Mouse (Mus musculus) lung, embryonic 16.5 days (tissue): ENCODE results near the gene Fam167b. TPM values are rescaled to one million over a fixed set of nuclear protein-coding genes. Genes with fewer than 3 reads are reported as not detected.

Experiments
- ATAC-seq: fragments of 200-750 bp; cut with Nextera tagmentation; 2 replicates; pipeline ENCODE4 v1.8.0; 2017; ENCODE audit warnings: low read depth, mild to moderate bottlenecking, moderate library complexity
- H3K27ac ChIP-seq: fragments of 300-500 bp; sonication (generic); 2 replicates; pipeline ENCODE4 v1.5.1; 2014; ENCODE audit warnings: mild to moderate bottlenecking, control low read depth, low read length
- H3K27me3 ChIP-seq: fragments of 300-500 bp; sonication (generic); 2 replicates; pipeline ENCODE4 v1.6.1; 2014; ENCODE audit warnings: low read depth, low read length, mixed read lengths; ENCODE audit not compliant: control insufficient read depth, insufficient read depth
- H3K36me3 ChIP-seq: fragments of 300-500 bp; sonication (generic); 2 replicates; pipeline ENCODE4 v1.6.1; 2014; ENCODE audit warnings: low read length; ENCODE audit not compliant: control insufficient read depth, insufficient read depth
- H3K4me1 ChIP-seq: fragments of 300-500 bp; sonication (generic); replicated peaks from 2 replicates; pipeline ENCODE4 v1.6.1; 2014; ENCODE audit warnings: low read length, mixed read lengths; ENCODE audit not compliant: control insufficient read depth, insufficient read depth
- H3K4me2 ChIP-seq: fragments of 300-500 bp; sonication (generic); 2 replicates; pipeline ENCODE4 v1.6.1; 2014; ENCODE audit warnings: low read depth, low read length, control low read depth
- H3K4me3 ChIP-seq: fragments of 300-500 bp; sonication (generic); 2 replicates; pipeline ENCODE4 v1.5.1; 2014; ENCODE audit warnings: mild to moderate bottlenecking, low read length, control low read depth
- H3K9ac ChIP-seq: fragments of 300-500 bp; sonication (generic); 2 replicates; pipeline ENCODE4 v1.6.1; 2014; ENCODE audit warnings: low read length, control low read depth
- H3K9me3 ChIP-seq: fragments of 300-500 bp; sonication (generic); 2 replicates; pipeline ENCODE4 v1.6.1; 2016; ENCODE audit warnings: low read length; ENCODE audit not compliant: control insufficient read depth
- WGBS: fragments of 180-500 bp; shearing (Covaris S2); extraction: QIAGEN DNeasy Blood & Tissue Kit; methylation state at CpG from one replicate; pipeline ENCODE4 v1.1.7; 2014; 5-methylcytosine and 5-hydroxymethylcytosine counted together
- polyA plus RNA-seq: library from polyadenylated mRNA; unstranded; fragments of >200 nt; fragmentation: Nextera tagmentation; extraction: Ambion mirVana; gene quantifications from 2 replicates; pipeline ENCODE4 v1.2.1, GENCODE M21; 2015

The Fam167b gene
- polyA plus RNA-seq, 1 experiment from 2014 or later, result 5.3 TPM

DNA sequence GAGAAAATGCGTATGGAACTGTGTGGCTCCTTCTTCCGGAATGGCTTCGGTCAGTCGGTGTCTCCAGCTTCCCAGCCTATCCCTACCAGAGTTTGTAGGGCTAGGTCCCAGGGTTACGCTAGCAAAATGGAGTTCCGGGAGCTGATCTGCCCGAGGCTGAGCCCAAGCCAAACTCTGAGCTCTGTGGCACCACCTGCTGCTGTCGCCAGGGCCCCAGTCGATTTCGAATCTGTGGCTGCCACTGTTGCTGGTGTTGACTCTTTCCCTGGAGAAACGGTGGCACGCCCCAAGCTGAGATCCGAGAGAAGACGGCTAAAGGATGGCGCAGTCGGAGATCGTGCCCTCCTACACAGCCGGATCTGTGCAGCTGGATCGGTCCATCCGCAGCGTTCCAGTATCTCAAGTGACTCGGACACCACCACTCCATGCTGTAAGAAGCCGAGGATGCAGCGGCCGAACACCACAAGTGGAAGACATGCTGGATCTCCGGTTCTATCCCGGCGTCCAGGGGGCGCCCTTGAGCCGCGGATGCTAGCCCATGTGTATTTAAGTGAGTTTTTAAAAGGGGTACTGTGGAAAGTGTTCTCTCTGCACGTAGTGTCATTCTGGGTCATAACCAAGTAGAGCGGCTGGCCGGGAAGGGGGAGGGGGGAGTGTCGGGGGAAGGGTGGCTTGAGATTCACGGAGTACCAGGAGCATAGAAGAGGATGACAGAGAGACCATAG, 6.7 kb upstream of the Fam167b start:
- Histone ChIP-seq H3K4me2 (peak overlapping the region; percentile 76), H3K36me3 (no peaks in the 10 kb centered on the region), H3K9ac (peak overlapping the region; percentile 69), H3K27ac (peak overlapping the region; percentile 71), H3K9me3 (no peaks in the 10 kb centered on the region), H3K4me3 (peak overlapping the region; percentile 55), H3K27me3 (no peaks in the 10 kb centered on the region), H3K4me1 (peaks cover 3% of the 10 kb centered on the region)
- 1% methylated on average over 36 of the region's 36 CpGs for WGBS
- peak; percentile 81 for ATAC-seq

DNA sequence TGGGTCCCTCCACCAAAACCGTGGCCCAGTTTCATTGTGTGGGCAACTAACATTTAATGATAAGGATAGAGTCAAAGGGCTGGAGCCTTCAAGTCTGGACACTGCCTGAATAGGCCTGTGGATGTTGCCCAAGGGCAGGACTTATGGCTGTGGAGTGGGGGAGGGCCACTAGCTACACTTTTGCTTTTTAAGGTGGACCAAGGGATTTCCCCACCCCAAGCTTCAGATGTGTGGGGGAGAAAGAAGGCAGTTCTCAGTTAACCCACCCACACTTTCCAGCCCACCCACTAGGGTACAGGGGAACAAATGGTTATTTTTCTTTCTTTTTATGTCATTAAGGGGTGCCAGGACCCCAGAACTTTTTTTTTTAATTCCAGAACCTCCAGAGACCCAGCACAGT, 6.0 kb upstream of the Fam167b start:
- H3K36me3 ChIP-seq, result no peaks in the 10 kb centered on the region
- WGBS, result 63% methylated on average over 1 of the region's 1 CpGs
- H3K4me1 ChIP-seq, result peaks cover 3% of the 10 kb centered on the region
- H3K9ac ChIP-seq, result peak overlapping the region; percentile 69
- no peaks in the 10 kb centered on the region for H3K27me3 ChIP-seq
- H3K4me2 ChIP-seq, result peak overlapping the region; percentile 76
- peak overlapping the region; percentile 71; the same call in 1 of the 2 replicates for H3K27ac ChIP-seq
- peak overlapping the region; percentile 55 for H3K4me3 ChIP-seq
- H3K9me3 ChIP-seq, result no peaks in the 10 kb centered on the region
- ATAC-seq, result no peak

DNA sequence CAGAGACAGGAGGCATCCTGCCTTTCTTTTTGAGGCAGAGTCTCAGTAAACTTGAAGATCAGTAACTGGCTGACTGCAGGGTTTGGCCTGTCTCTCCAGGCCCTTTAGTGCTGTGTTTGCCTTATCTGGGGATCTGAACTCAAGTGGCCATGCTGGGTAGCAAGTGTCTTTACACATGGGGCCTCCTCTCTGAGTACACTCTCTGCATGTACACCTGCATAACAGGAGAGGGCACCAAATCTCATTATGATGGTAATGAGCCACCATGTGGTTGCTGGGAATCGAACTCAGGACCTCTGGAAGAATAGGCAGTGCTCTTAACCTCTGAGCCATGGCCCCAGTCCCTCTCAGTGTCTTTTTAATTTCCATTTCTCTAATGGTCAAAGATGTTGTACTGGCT, 3.9 kb upstream of the Fam167b start:
- Histone ChIP-seq H3K27ac (no peak overlapping the region), H3K9me3 (no peaks in the 10 kb centered on the region), H3K36me3 (no peaks in the 10 kb centered on the region), H3K27me3 (no peaks in the 10 kb centered on the region), H3K4me2 (no peak overlapping the region), H3K4me1 (peaks cover 5% of the 10 kb centered on the region), H3K4me3 (no peak overlapping the region), H3K9ac (no peak overlapping the region)
- WGBS, result 75% methylated on average over 1 of the region's 1 CpGs
- ATAC-seq, result no peak

DNA sequence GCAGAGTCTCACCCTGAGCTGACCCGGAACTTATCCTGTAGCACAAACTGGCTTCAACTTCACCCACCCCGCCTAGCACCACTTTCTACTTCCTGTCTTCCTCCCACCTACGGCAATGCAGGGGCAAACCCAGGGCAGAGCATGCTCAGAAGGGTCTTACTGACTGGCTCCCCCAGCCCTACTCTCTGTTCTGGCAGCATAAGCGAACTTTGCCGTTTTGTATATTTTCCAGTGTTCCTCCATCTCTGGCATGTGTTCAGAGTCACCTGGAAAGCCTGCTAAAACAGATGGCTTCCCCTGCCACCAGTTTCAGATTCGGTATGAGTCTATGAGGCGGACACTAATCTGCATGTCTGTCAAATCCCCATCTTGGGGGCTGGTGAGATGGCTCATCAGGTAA, 2.0 kb upstream of the Fam167b start:
- no peak overlapping the region for H3K9ac ChIP-seq
- WGBS, result 56% methylated on average over 7 of the region's 7 CpGs
- H3K27ac ChIP-seq, result no peak overlapping the region
- ATAC-seq, result no peak
- no peak overlapping the region for H3K4me3 ChIP-seq
- H3K36me3 ChIP-seq, result no peaks in the 10 kb centered on the region
- peaks cover 8% of the 10 kb centered on the region for H3K4me1 ChIP-seq
- H3K9me3 ChIP-seq, result no peaks in the 10 kb centered on the region
- no peak overlapping the region for H3K4me2 ChIP-seq
- no peaks in the 10 kb centered on the region; the same call in 1 of the 2 replicates for H3K27me3 ChIP-seq

DNA sequence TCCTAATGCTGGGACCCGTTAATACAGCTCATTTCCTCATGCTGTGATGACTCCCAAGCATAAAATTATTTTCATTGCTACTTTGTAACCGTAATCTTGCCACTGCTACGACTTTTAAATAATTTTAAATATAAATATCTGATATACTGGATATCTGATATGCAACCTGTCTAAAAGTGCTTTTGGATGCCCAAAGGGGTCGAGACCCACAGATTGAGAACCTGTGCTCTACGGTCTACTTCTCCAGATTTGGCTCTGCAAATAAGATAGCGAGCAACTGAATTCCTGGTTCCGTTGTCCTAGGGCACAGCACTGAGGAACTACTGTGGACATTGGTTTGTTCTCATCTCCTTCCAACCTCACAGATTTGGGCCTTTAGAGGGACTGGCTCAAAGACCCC, 661 bp downstream of the Fam167b start:
- H3K27ac ChIP-seq, result no peak overlapping the region
- H3K4me2 ChIP-seq, result no peak overlapping the region
- WGBS, result 74% methylated on average over 7 of the region's 7 CpGs
- H3K4me1 ChIP-seq, result peaks cover 5% of the 10 kb centered on the region; the same call in 1 of the 2 replicates
- H3K9ac ChIP-seq, result no peak overlapping the region
- H3K27me3 ChIP-seq, result no peaks in the 10 kb centered on the region; the same call in 1 of the 2 replicates
- H3K36me3 ChIP-seq, result no peaks in the 10 kb centered on the region
- H3K4me3 ChIP-seq, result no peak overlapping the region
- H3K9me3 ChIP-seq, result no peaks in the 10 kb centered on the region
- ATAC-seq, result no peak

DNA sequence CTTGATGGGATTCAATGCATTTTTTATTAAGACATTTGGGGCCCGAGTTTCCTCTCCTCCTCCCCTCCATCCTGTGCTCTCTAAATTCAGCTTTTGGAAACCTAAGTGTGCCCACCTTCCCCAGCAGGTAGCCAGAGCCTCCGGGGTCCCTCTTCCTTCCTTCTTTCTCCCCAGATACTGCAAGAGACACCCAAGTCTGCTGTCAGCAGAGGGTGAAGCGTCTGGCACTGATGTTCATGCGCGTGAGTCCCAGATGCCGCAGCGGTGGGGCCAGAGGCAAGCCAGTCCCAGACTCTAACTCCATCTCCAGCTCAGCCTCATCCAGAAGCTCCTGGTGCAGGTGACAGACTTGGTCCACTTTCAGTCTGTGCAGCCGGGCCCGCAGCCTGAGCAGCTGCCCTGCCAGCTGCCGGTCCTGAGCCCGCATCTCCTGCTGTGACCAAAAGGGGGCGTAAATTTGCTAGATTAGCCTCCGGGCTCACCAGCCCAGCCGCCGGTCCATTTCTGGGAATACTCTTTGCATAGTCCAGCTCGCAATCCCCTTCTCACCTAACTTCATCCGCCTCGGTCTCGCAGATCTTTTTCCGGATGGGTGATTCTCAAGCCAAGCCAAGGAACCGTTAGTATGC, 1.4 kb downstream of the Fam167b start:
- H3K9me3 ChIP-seq, result no peaks in the 10 kb centered on the region
- 30% methylated on average over 21 of the region's 21 CpGs for WGBS
- peak overlapping the region; percentile 49; the same call in 1 of the 2 replicates for H3K9ac ChIP-seq
- H3K36me3 ChIP-seq, result no peaks in the 10 kb centered on the region
- peak; percentile 46; the same call in 1 of the 2 replicates for ATAC-seq
- no peak overlapping the region for H3K27ac ChIP-seq
- H3K27me3 ChIP-seq, result no peaks in the 10 kb centered on the region; the same call in 1 of the 2 replicates
- H3K4me2 ChIP-seq, result peak overlapping the region; percentile 36
- peak overlapping the region; percentile 6; the same call in 1 of the 2 replicates for H3K4me3 ChIP-seq
- H3K4me1 ChIP-seq, result peaks cover 5% of the 10 kb centered on the region; the same call in 1 of the 2 replicates

DNA sequence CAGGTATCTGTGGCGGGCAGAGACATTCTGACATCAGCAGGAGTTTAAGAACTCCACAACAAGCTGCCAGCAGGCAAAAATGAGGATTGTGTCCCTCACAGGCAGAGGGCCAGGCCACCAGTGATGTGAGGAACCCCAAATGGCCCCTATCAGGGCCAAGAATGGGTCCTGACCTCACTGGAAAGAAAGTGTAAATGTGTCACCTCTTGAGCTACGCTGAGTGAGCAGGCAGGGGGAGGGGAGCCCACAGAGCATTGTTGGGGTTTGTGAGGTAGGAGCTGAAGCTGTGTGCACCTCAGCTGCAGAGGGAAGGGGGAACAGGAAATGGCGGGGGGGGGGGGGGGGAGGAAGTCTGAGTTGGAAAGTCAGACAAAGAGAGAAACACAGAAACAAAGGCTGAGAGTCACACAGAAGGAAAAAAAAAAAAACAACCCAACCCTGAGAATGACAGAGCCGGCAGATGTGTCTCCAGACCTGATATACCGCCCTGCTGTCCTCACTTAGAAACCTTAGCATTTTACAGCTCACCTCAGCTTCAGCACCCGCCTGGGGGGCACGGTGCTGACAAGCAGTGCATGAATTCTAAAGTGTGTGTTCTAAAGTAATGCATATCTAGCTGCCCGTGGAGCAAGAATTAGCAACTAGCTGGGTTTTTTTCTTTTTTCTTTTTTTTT, 3.0 kb downstream of the Fam167b start:
- peak; percentile 52; the same call in 1 of the 2 replicates for ATAC-seq
- Histone ChIP-seq H3K4me1 (peaks cover 5% of the 10 kb centered on the region; the same call in 1 of the 2 replicates), H3K36me3 (no peaks in the 10 kb centered on the region), H3K4me2 (no peak overlapping the region), H3K9ac (peak overlapping the region; percentile 53; the same call in 1 of the 2 replicates), H3K4me3 (no peak overlapping the region), H3K9me3 (no peaks in the 10 kb centered on the region), H3K27ac (peak overlapping the region; percentile 65), H3K27me3 (no peaks in the 10 kb centered on the region; the same call in 1 of the 2 replicates)
- WGBS, result 39% methylated on average over 7 of the region's 8 CpGs

DNA sequence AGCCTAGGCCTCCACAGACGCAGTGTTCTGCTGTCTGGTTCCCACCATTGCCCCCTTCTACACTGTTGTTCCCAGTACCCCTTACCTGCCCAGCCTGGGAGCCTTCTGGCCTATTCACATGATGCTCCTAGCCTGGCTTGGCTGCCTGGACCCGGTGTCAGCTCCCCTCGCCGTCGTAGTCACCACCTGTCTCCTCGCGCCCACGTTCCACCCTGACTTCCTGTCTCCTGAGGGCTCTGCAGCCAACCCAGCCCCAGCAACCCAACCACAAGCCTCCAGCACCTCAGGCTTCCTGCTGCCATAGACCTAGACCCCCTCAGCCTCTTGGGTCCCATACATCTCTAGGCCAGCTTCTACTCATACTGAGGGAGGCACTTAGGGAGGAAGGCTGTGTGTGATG, 4.9 kb downstream of the Fam167b start, which contains the start of gene Lck:
TSS of gene Lck (minus strand) at position 212 of the 400 bp plus-strand sequence.
- Histone ChIP-seq H3K27ac (peak within 1 kb of the TSS; percentile 62), H3K4me1 (peaks cover 5% of the 10 kb centered on the region; the same call in 1 of the 2 replicates), H3K9me3 (no peaks in the 10 kb centered on the region), H3K4me2 (no peak within 1 kb of the TSS), H3K4me3 (no peak within 1 kb of the TSS), H3K9ac (no peak within 1 kb of the TSS), H3K36me3 (no peaks in the 10 kb centered on the region), H3K27me3 (no peaks in the 10 kb centered on the region; the same call in 1 of the 2 replicates)
- no peak for ATAC-seq
- 89% methylated on average over 8 of the region's 8 CpGs for WGBS

DNA sequence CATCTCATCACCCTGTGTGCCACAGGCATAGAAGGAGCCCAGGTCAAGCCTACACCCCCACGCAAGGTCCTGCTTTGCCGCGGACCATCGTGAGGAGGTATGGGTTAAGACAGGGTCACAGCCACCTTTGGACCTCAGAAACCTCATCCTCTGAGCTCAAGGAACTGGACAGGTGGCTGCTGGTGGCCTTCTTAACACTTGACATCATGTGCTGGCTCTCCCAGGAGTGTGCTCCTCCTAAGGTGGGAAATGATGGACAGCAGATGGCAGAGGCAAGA, 5.3 kb downstream of the Fam167b start:
- H3K4me2 ChIP-seq, result no peak overlapping the region
- WGBS, result 91% methylated on average over 4 of the region's 4 CpGs
- no peak for ATAC-seq

More for the DNA sequence above, 5.3 kb downstream of the Fam167b start:
- Histone ChIP-seq H3K27ac (peak overlapping the region; percentile 62), H3K36me3 (no peaks in the 10 kb centered on the region), H3K4me3 (no peak overlapping the region), H3K27me3 (no peaks in the 10 kb centered on the region; the same call in 1 of the 2 replicates), H3K9ac (no peak overlapping the region), H3K9me3 (no peaks in the 10 kb centered on the region), H3K4me1 (peaks cover 5% of the 10 kb centered on the region; the same call in 1 of the 2 replicates)
